ENCODE assay signal across 19 mouse cellular contexts in genomic region chr4:96786610-96787009, GRCm38 (mm10). TPM values are rescaled to one million over a fixed set of nuclear protein-coding genes. Genes with fewer than 3 reads are reported as not detected.
DNase-seq lines count a peak whose midpoint lies in the region; ATAC-seq and TF ChIP-seq lines count a peak whose summit lies in the region.
"Had no signal": no experiment of that assay in that cellular context is flagged by ENCODE, and none has a peak within 500 bp of the region (broad histone marks: within the 10 kb centered on the region; RNA-seq: fewer than 3 reads in every experiment).

No protein-coding gene starts in this region.

- H3K9me3 ChIP-seq in midbrain, embryonic 11.5 days (ENCODE audit: control insufficient read depth, low read length): no peaks in the 10 kb centered on the region
- H3K9me3 ChIP-seq in midbrain, embryonic 15.5 days: no peaks in the 10 kb centered on the region
- H3K9me3 ChIP-seq: embryonic facial prominence, embryonic 12.5 days had no signal

- H3K27me3 ChIP-seq in midbrain, embryonic 11.5 days (ENCODE audit: control insufficient read depth, insufficient read depth, low read length): no peaks in the 10 kb centered on the region
- no peaks in the 10 kb centered on the region for H3K27me3 ChIP-seq in midbrain, embryonic 15.5 days (replicated peaks)
- H3K27me3 ChIP-seq: embryonic facial prominence, embryonic 12.5 days had no signal

- no peaks in the 10 kb centered on the region for H3K36me3 ChIP-seq in midbrain, embryonic 11.5 days (ENCODE audit: control insufficient read depth, insufficient read depth, low read length)
- no peaks in the 10 kb centered on the region for H3K36me3 ChIP-seq in midbrain, embryonic 15.5 days (replicated peaks)
- H3K36me3 ChIP-seq: embryonic facial prominence, embryonic 12.5 days had no signal

- no peak overlapping the region for H3K9ac ChIP-seq in midbrain, embryonic 11.5 days (ENCODE audit: low read length)
- H3K9ac ChIP-seq in midbrain, embryonic 15.5 days: no peak overlapping the region
- H3K9ac ChIP-seq: embryonic facial prominence, embryonic 12.5 days had no signal

- no peak for TF ChIP-seq CTCF in left cerebral cortex, adult 2 months (IDR thresholded peaks at IDR 0.05)

- intact Hi-C loops in left cerebral cortex, adult 2 months (cut with DNase I): no loop called here

- no peak overlapping the region for H3K27ac ChIP-seq in midbrain, embryonic 11.5 days (ENCODE audit: low read depth, low read length)
- no peak overlapping the region for H3K27ac ChIP-seq in midbrain, embryonic 15.5 days
- H3K27ac ChIP-seq in left cerebral cortex, adult 2 months: no peak overlapping the region
- H3K27ac ChIP-seq: embryonic facial prominence, embryonic 12.5 days; heart, adult 2 months had no signal

- 22% methylated on average over 7 of the region's 7 CpGs for WGBS in midbrain, embryonic 11.5 days
- 24% methylated on average over 7 of the region's 7 CpGs for WGBS in midbrain, embryonic 15.5 days

- no peak overlapping the region for H3K4me3 ChIP-seq in midbrain, embryonic 11.5 days (ENCODE audit: low read depth, low read length)
- no peak overlapping the region for H3K4me3 ChIP-seq in midbrain, embryonic 15.5 days
- no peak overlapping the region for H3K4me3 ChIP-seq in left cerebral cortex, adult 2 months
- H3K4me3 ChIP-seq: embryonic facial prominence, embryonic 12.5 days; heart, adult 2 months had no signal

- ATAC-seq in midbrain, embryonic 11.5 days (ENCODE audit: low FRiP score): peak; percentile 30; the same call in 1 of the 2 replicates
- ATAC-seq in midbrain, embryonic 15.5 days (replicated peaks): no peak
- ATAC-seq in hematopoietic stem cell, adult 5-6 weeks (replicated peaks in 1 of 2; ENCODE audit: insufficient read depth in 1 of 2, low FRiP score in 2 of 2, low TSS enrichment in 1 of 2, low read depth in 1 of 2, poor library complexity in 2 of 2, severe bottlenecking in 2 of 2): peak; percentile 49 to 81; a peak in 3 of 4 replicates

- H3K4me1 ChIP-seq in midbrain, embryonic 11.5 days (ENCODE audit: control insufficient read depth, insufficient read depth, low read length): no peaks in the 10 kb centered on the region
- no peaks in the 10 kb centered on the region for H3K4me1 ChIP-seq in midbrain, embryonic 15.5 days

- H3K4me2 ChIP-seq in midbrain, embryonic 11.5 days: no peak overlapping the region
- no peak overlapping the region for H3K4me2 ChIP-seq in midbrain, embryonic 15.5 days
- H3K4me2 ChIP-seq: embryonic facial prominence, embryonic 12.5 days had no signal

- peak; percentile 5 for DNase-seq in adrenal gland, postnatal 14 days
- no peak for DNase-seq in adrenal gland, postnatal 36 days
- peak; percentile 69 for DNase-seq in midbrain, embryonic 11.5 days (ENCODE audit: low spot score, missing footprints)
- peak; percentile 13 for DNase-seq in thymus, postnatal 25 days
- no peak for DNase-seq in frontal cortex, postnatal 14 days (ENCODE audit: low spot score in 2 of 2)
- no peak for DNase-seq in left cerebral cortex, adult 2 months (ENCODE audit: extremely low spot score in 1 of 2, low spot score in 2 of 2)
- DNase-seq: adrenal gland, adult 2 months; heart, adult 2 months; heart, postnatal 36 days had no signal

RNA-seq across cellular contexts. Expression of gene Gm12695, which starts 1.6 kb away (rescaled TPM):
- total RNA-seq in adrenal gland, postnatal 14 days (2021): not detected in 2 replicates
- not detected for total RNA-seq in adrenal gland, postnatal 36 days (2021)
- polyA plus RNA-seq in midbrain, embryonic 11.5 days (2014; fragmentation: Nextera tagmentation; extraction: Ambion mirVana): not detected in 2 replicates
- polyA plus RNA-seq in midbrain, embryonic 15.5 days (2015; fragmentation: Nextera tagmentation; extraction: Ambion mirVana): not detected in 2 replicates
- total RNA-seq in hematopoietic stem cell, adult 5-6 weeks (2017): not detected in 2 replicates
- not detected for total RNA-seq in left cerebral cortex, adult 2 months (2021)
- total RNA-seq: adrenal gland, adult 2 months; heart, adult 2 months; heart, postnatal 36 days; left cerebral cortex, postnatal 10 days; MEL; monocyte, adult 5-6 weeks had no signal
- polyA plus RNA-seq: adrenal gland, adult 2 months; frontal cortex, adult 2 months; large intestine, adult 2 months; liver, embryonic 16.5 days; spleen, adult 2 months had no signal

Comparison
In these comparisons a context has a peak if more than half of its experiments do, and no peak if none do; other contexts are left out.
1. DNase-seq: peak in adrenal gland, postnatal 14 days (single experiment), midbrain, embryonic 11.5 days (single experiment) and thymus, postnatal 25 days (single experiment); none in adrenal gland, postnatal 36 days (0 of 2), frontal cortex, postnatal 14 days (0 of 2) and left cerebral cortex, adult 2 months (0 of 2).